Mouse (Mus musculus) neural tube, embryonic 13.5 days (tissue): Measurements from ENCODE around the gene Pxdn. TPM values are rescaled to one million over a fixed set of nuclear protein-coding genes. Genes with fewer than 3 reads are reported as not detected.

Experiments
- ATAC-seq: fragments of 200-750 bp; cut with Nextera tagmentation; 2 replicates; pipeline ENCODE4 v1.8.0; 2017; ENCODE audit warnings: low read depth, mild to moderate bottlenecking, moderate TSS enrichment, moderate library complexity
- H3K27ac ChIP-seq: fragments of 300-500 bp; sonication (generic); replicated peaks from 2 replicates; pipeline ENCODE4 v1.5.1; 2015; ENCODE audit warnings: moderate library complexity, mild to moderate bottlenecking, inconsistent platforms
- H3K27me3 ChIP-seq: fragments of 300-500 bp; sonication (generic); 2 replicates; pipeline ENCODE4 v1.6.1; 2015; ENCODE audit warnings: mild to moderate bottlenecking, inconsistent platforms
- H3K36me3 ChIP-seq: fragments of 300-500 bp; sonication (generic); 2 replicates; pipeline ENCODE4 v1.6.1; 2015; ENCODE audit warnings: mild to moderate bottlenecking, inconsistent platforms
- H3K4me1 ChIP-seq: fragments of 300-500 bp; sonication (generic); replicated peaks from 2 replicates; pipeline ENCODE4 v1.6.1; 2015; ENCODE audit warnings: inconsistent platforms
- H3K4me2 ChIP-seq: fragments of 300-500 bp; sonication (generic); 2 replicates; pipeline ENCODE4 v1.6.1; 2015; ENCODE audit warnings: inconsistent platforms, mild to moderate bottlenecking, moderate library complexity
- H3K4me3 ChIP-seq: fragments of 300-500 bp; sonication (generic); 2 replicates; pipeline ENCODE4 v1.5.1; 2015; ENCODE audit warnings: mild to moderate bottlenecking, inconsistent platforms
- H3K9ac ChIP-seq: fragments of 300-500 bp; sonication (generic); 2 replicates; pipeline ENCODE4 v1.6.1; 2015; ENCODE audit warnings: moderate library complexity, mild to moderate bottlenecking, inconsistent platforms
- H3K9me3 ChIP-seq: fragments of 300-500 bp; sonication (generic); 2 replicates; pipeline ENCODE4 v1.6.1; 2016; ENCODE audit warnings: inconsistent platforms
- WGBS: fragments of 180-500 bp; shearing (Covaris S2); methylation state at CpG from one replicate; pipeline ENCODE4 v1.1.7; 2015; 5-methylcytosine and 5-hydroxymethylcytosine counted together
- polyA plus RNA-seq: library from polyadenylated mRNA; unstranded; fragments of >200 nt; fragmentation: Nextera tagmentation; extraction: Ambion mirVana; gene quantifications from 2 replicates; pipeline ENCODE4 v1.2.1, GENCODE M21; 2015

Gene Pxdn
- polyA plus RNA-seq, 1 experiment from 2014 or later: 48.8 TPM

GRCm38 (mm10) chr12:29933501-29933900 lies 3.9 kb upstream of the Pxdn start:
- H3K36me3 ChIP-seq: no peaks in the 10 kb centered on the region
- 80% methylated on average over 2 of the region's 2 CpGs for WGBS
- H3K27me3 ChIP-seq: no peaks in the 10 kb centered on the region
- H3K9ac ChIP-seq: no peak overlapping the region
- no peaks in the 10 kb centered on the region for H3K9me3 ChIP-seq
- no peak overlapping the region for H3K27ac ChIP-seq
- H3K4me1 ChIP-seq: peaks cover 8% of the 10 kb centered on the region
- ATAC-seq: no peak
- H3K4me3 ChIP-seq: no peak overlapping the region
- H3K4me2 ChIP-seq: no peak overlapping the region

- no peak overlapping the region for H3K4me2 ChIP-seq
- peaks cover 14% of the 10 kb centered on the region for H3K4me1 ChIP-seq
- H3K4me3 ChIP-seq: no peak overlapping the region
- H3K27ac ChIP-seq: no peak overlapping the region
- H3K27me3 ChIP-seq: no peaks in the 10 kb centered on the region
- no peaks in the 10 kb centered on the region for H3K36me3 ChIP-seq
- H3K9me3 ChIP-seq: no peaks in the 10 kb centered on the region
- 74% methylated on average over 8 of the region's 8 CpGs for WGBS
- no peak overlapping the region for H3K9ac ChIP-seq
- no peak for ATAC-seq
Measured at GRCm38 (mm10) chr12:29934120-29934581, 3.3 kb upstream of the Pxdn start.

DNA sequence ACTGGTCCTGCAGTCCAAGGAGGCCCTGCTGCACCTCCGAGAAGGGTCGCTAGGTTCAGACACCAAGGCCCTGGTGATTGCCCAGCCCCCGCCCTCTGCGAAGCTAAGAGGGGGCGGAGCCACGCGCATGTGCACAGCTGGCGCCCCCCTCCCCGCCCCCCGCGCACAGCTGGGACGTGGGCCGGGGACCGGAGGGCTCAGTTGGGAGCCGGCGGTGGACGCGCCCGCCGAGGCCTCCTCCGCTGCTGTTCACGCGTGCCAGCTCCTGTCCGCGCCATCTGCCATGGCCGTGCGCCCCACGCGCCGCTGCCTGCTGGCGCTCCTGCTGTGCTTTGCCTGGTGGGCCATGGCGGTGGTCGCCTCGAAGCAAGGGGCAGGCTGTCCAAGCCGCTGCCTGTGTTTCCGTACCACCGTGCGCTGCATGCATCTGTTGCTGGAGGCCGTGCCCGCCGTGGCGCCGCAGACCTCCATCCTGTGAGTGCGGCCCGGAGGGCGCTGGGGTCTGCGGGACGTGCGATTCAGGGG lies 505 bp downstream of the Pxdn start:
- WGBS: under 1% methylated on average over 49 of the region's 49 CpGs
- Histone ChIP-seq H3K9me3 (no peaks in the 10 kb centered on the region), H3K4me1 (peaks cover 45% of the 10 kb centered on the region), H3K4me3 (peak overlapping the region; percentile 82), H3K27me3 (no peaks in the 10 kb centered on the region), H3K9ac (peak overlapping the region; percentile 92), H3K4me2 (peak overlapping the region; percentile 83), H3K27ac (peak overlapping the region; percentile 92), H3K36me3 (0 out of 2 replicates have a peak, but pooled peaks cover 11% of the 10 kb centered on the region)
- ATAC-seq: peak; percentile 93

DNA sequence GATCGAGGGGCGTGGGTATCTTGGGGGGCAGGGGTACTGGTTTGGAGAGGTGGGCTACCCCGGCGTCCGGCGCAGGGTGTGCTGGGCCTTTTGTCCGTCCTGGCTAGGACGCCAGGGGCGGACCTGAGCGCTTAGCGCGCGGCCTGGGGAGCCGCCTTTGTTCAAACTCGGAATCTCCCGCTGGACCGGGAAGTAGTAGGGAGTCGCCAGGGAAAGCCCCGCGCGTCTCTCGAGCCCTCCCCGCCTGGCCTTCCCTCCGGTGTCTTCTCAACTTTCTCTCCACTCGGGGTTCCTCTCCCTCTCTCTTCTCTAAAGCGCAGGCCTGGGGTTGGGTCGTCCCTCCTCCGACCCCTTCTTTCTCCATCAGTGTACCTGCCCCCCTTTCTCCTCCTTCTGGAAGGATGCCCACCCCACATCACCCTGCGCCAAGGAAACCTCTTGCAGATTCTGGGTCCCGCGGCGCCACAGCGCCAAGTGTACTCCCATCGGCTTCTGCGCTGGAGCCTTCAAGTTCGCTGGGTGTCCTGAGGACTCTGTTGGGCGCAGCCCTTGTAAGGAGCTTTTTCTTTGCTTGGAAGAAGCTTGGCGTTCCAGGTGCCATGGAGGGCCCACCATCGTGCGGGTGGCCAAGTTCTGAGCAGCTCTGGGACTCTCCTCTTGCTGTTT lies 1.1 kb downstream of the Pxdn start:
- under 1% methylated on average over 40 of the region's 40 CpGs for WGBS
- Histone ChIP-seq H3K27ac (peak overlapping the region; percentile 92), H3K4me3 (peak overlapping the region; percentile 82), H3K4me1 (peaks cover 45% of the 10 kb centered on the region), H3K9ac (peak overlapping the region; percentile 92), H3K9me3 (no peaks in the 10 kb centered on the region), H3K27me3 (no peaks in the 10 kb centered on the region), H3K36me3 (0 out of 2 replicates have a peak, but pooled peaks cover 11% of the 10 kb centered on the region), H3K4me2 (peak overlapping the region; percentile 83)
- peak; percentile 82 for ATAC-seq

GRCm38 (mm10) chr12:29939261-29939671 lies 1.9 kb downstream of the Pxdn start:
- no peaks in the 10 kb centered on the region for H3K27me3 ChIP-seq
- 6% methylated on average over 8 of the region's 8 CpGs for WGBS
- peak overlapping the region; percentile 83 for H3K4me2 ChIP-seq
- no peaks in the 10 kb centered on the region for H3K9me3 ChIP-seq
- 0 out of 2 replicates have a peak, but pooled peaks cover 11% of the 10 kb centered on the region for H3K36me3 ChIP-seq
- peak overlapping the region; percentile 92; the same call in 1 of the 2 replicates for H3K27ac ChIP-seq
- H3K4me1 ChIP-seq: peaks cover 45% of the 10 kb centered on the region
- H3K9ac ChIP-seq: peak overlapping the region; percentile 92
- peak overlapping the region; percentile 82 for H3K4me3 ChIP-seq
- no peak for ATAC-seq

- H3K9ac ChIP-seq: no peak overlapping the region
- 83% methylated on average over 2 of the region's 2 CpGs for WGBS
- 0 out of 2 replicates have a peak, but pooled peaks cover 11% of the 10 kb centered on the region for H3K36me3 ChIP-seq
- H3K4me3 ChIP-seq: no peak overlapping the region
- no peak overlapping the region for H3K27ac ChIP-seq
- no peaks in the 10 kb centered on the region for H3K9me3 ChIP-seq
- peaks cover 51% of the 10 kb centered on the region for H3K4me1 ChIP-seq
- no peak overlapping the region for H3K4me2 ChIP-seq
- H3K27me3 ChIP-seq: no peaks in the 10 kb centered on the region
- ATAC-seq: no peak
Measured at GRCm38 (mm10) chr12:29942435-29942834, 5.0 kb downstream of the Pxdn start.

- Histone ChIP-seq H3K36me3 (peaks cover 14% of the 10 kb centered on the region; the same call in 1 of the 2 replicates), H3K9me3 (no peaks in the 10 kb centered on the region), H3K4me2 (no peak overlapping the region), H3K9ac (no peak overlapping the region), H3K4me3 (no peak overlapping the region), H3K27me3 (no peaks in the 10 kb centered on the region), H3K4me1 (peaks cover 36% of the 10 kb centered on the region), H3K27ac (no peak overlapping the region)
- WGBS: 93% methylated on average over 3 of the region's 3 CpGs
- ATAC-seq: no peak
Measured at GRCm38 (mm10) chr12:29944650-29945049, 7.2 kb downstream of the Pxdn start.

DNA sequence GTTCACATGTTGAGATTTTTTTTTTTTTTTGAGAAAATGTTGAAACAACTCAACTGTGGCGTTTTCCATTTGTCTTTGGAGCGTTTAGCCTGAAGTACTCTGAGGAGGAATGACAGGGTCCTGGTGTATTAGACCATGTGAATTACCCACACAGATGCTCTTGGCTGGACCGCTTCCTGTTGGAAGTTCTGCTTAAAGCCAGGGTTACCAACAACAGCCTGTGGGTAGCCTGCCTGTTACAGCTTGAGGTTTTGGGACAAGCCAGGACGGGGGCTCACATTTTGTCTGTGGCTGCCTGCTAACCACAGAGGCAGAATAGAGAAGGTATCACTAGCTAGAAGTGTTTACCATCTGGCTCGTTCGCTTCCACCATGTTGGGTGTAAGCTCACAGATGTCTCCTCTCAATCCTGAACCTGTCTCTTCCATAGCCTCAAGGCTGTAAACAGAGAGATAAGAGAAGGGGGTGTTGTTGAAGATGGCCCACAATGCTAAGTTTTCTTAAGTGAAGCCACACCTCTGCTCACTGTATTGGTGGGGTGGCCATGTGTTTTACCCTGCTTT lies 7.9 kb downstream of the Pxdn start:
- Histone ChIP-seq H3K27ac (no peak overlapping the region), H3K36me3 (peaks cover 15% of the 10 kb centered on the region; the same call in 1 of the 2 replicates), H3K4me2 (no peak overlapping the region), H3K4me1 (peaks cover 33% of the 10 kb centered on the region), H3K9ac (no peak overlapping the region), H3K27me3 (no peaks in the 10 kb centered on the region), H3K4me3 (no peak overlapping the region), H3K9me3 (no peaks in the 10 kb centered on the region)
- 79% methylated on average over 6 of the region's 6 CpGs for WGBS
- no peak for ATAC-seq

GRCm38 (mm10) chr12:29951043-29951442 lies 13.6 kb downstream of the Pxdn start:
- ATAC-seq: no peak
- Histone ChIP-seq H3K27ac (peak overlapping the region; percentile 28; the same call in 1 of the 2 replicates), H3K9ac (no peak overlapping the region), H3K36me3 (peaks cover 4% of the 10 kb centered on the region; the same call in 1 of the 2 replicates), H3K9me3 (no peaks in the 10 kb centered on the region), H3K4me2 (no peak overlapping the region), H3K27me3 (no peaks in the 10 kb centered on the region), H3K4me1 (peaks cover 50% of the 10 kb centered on the region), H3K4me3 (no peak overlapping the region)
- WGBS: 39% methylated on average over 6 of the region's 6 CpGs

GRCm38 (mm10) chr12:29951485-29951884 lies 14.1 kb downstream of the Pxdn start:
- 87% methylated on average over 5 of the region's 5 CpGs for WGBS

DNA sequence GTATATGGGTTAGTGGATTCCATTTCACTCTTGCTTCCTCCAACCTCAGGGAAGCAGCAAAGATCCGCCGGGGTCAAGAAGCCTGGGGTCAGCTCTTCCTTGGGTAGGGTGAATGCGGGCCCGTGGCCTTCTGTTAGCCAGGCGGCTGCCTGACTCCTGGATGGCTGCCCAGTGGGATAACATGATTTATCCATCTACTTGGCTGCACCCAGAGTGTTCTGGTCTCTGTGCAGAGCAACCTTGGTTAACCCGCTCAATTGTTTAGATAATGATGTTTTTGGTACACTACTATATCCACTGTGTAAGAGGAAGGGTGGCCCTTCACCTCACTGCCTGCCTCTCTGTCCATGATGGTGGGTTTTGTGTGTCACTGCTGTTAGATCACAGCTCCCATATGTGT lies 14.7 kb downstream of the Pxdn start:
- Histone ChIP-seq H3K4me1 (peaks cover 57% of the 10 kb centered on the region), H3K27me3 (no peaks in the 10 kb centered on the region), H3K9ac (no peak overlapping the region), H3K4me3 (no peak overlapping the region), H3K9me3 (no peaks in the 10 kb centered on the region), H3K36me3 (peaks cover 4% of the 10 kb centered on the region; the same call in 1 of the 2 replicates), H3K27ac (no peak overlapping the region; the same call in 1 of the 2 replicates), H3K4me2 (no peak overlapping the region)
- 69% methylated on average over 6 of the region's 6 CpGs for WGBS
- 0 out of 2 replicates have a peak, but pooled peaks have one; percentile 6 for ATAC-seq

More at GRCm38 (mm10) chr12:29951485-29951884, 14.1 kb downstream of the Pxdn start:
- H3K27me3 ChIP-seq: no peaks in the 10 kb centered on the region
- no peak overlapping the region for H3K27ac ChIP-seq
- H3K9me3 ChIP-seq: no peaks in the 10 kb centered on the region
- H3K4me3 ChIP-seq: no peak overlapping the region
- no peak overlapping the region for H3K4me2 ChIP-seq
- no peak for ATAC-seq
- no peak overlapping the region for H3K9ac ChIP-seq
- H3K36me3 ChIP-seq: peaks cover 4% of the 10 kb centered on the region; the same call in 1 of the 2 replicates
- peaks cover 51% of the 10 kb centered on the region for H3K4me1 ChIP-seq

- H3K27ac ChIP-seq: peak overlapping the region; percentile 61
- H3K9ac ChIP-seq: peak overlapping the region; percentile 38; the same call in 1 of the 2 replicates
- peaks cover 4% of the 10 kb centered on the region; the same call in 1 of the 2 replicates for H3K36me3 ChIP-seq
- no peaks in the 10 kb centered on the region for H3K27me3 ChIP-seq
- no peak overlapping the region for H3K4me2 ChIP-seq
- ATAC-seq: 0 out of 2 replicates have a peak, but pooled peaks have one; percentile 28
- H3K4me1 ChIP-seq: peaks cover 58% of the 10 kb centered on the region
- WGBS: 48% methylated on average over 11 of the region's 11 CpGs
- H3K4me3 ChIP-seq: no peak overlapping the region
- H3K9me3 ChIP-seq: no peaks in the 10 kb centered on the region
Measured at GRCm38 (mm10) chr12:29953999-29954398, 16.6 kb downstream of the Pxdn start.
